Mouse (Mus musculus): ENCODE data around the gene Eps8l2.

Eps8l2 gene

DNA sequence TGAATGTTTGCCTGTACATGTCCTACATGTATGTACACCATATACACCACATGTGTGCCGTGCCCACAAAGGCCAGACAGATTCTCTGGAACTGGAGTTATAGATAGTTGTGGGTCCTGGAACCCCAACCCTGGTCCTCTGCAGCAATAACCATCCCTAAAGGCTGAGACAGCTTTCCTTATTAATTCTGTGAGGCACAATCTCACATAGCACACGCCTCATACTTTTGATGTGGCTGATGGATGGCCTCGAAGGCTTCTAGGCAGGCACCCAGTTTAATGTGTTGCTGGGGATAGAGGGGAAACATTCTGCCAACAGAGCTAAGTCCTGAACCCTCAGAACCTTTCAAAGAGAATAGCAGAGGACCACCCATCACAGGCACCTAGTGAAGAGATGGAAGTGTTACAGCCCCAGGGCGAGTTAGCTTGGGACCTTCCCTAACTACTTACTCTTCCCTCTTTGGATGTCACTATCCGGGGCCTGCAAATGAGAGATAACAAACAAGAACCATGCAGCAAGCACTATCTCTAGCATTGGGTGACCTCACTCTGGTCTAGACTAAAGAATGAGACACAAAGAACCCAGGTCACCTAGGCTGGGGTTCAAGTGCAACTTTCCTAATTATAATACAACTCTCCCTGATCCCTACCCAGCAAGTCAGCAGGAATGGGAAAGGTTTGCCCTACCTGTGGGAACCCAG, 25.8 kb downstream of the Eps8l2 start:
- DNase-seq (ENCODE audit: low spot score): no peak

DNA sequence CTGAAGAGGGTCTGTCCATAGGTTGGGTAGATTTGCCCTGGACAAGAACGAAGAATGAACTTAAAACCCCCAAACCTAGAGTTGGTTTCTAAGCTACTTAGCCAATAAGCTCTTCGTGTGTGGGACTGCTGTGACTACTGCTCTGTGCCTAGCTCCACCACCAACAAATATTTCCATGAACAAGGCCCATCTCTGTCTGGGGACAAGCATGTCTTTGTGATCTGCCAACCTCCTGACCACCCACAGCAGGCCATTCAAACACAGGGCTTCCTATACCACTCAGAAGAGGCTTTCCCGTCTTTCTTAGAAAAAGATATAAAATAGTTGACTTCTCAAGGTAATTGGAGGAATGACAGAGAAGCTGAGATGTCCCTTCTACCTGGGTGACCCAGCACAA, 26.4 kb downstream of the Eps8l2 start:
- DNase-seq (ENCODE audit: low spot score): no peak

DNA sequence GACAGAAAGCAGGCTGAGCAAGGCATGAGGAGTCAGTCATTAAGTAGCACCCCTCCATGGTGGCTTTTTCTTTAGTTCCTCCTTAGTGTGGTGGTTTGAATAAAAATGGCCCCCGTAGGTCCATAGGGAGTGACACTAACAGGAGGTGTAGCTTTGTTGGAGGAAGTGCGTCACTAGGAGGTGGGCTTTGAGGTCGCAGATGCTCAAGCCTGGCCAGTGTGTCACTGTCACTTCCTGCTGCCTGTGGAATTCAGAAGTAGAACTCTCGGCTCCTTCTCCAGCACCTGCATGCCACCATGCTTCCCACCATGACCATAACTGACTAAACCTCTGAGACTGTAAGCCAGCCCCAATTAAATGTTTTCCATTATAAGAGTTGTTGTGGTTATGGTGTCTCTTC, 28.7 kb downstream of the Eps8l2 start:
- no peak for DNase-seq (ENCODE audit: low spot score)

DNA sequence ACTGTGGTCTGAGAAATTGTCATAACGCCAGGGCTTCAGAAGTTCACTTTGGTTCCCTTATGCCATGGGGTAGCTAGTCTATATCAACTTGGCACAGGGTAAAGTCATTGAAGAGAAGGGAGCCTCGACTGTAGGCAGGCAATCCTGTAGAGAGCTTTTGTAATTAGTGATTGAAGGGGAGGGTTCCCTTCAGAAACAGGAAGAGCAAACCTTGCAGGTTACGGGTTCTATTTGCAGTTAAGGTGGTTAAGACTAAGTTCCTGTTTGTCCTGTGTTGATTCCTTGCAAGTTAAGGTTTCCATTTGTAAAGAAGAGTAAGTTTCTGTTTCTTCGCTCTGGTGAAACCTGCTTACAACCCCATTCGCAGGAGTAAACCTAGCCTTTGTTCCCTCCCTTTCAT, 31.2 kb downstream of the Eps8l2 start:
- no peak for DNase-seq (ENCODE audit: low spot score)

DNA sequence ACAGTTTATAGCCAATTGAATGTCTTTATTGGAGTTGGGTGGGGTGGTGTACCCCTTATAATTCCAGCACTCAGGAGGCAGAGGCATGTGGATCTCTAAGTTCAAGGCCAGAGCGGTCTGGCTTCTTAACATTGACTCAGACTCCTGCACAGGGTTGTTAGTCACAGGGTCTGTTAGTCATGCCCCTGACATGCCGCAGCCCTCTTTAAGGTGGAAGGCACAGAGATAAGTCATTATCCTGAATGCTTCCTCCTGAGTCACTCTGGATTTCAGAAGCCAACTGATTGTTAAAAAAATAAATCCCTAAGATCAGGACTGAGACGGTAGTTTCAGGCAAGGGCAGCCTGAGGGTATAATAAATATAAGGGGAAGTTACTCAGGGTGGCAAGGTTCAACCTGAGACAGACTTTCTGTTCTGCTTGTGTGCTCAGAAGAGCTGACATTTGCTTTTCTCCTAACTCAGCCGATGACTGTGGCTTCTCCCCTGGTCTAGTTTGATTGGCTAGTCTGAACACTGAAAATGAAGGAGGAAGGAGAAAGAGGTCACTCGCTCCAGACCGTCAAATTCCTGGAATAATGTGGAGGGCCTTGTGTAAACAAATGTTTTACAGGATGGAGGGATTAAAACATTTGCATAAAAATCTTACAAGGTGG, 33.4 kb downstream of the Eps8l2 start:
- no peak for DNase-seq (ENCODE audit: low spot score)

DNA sequence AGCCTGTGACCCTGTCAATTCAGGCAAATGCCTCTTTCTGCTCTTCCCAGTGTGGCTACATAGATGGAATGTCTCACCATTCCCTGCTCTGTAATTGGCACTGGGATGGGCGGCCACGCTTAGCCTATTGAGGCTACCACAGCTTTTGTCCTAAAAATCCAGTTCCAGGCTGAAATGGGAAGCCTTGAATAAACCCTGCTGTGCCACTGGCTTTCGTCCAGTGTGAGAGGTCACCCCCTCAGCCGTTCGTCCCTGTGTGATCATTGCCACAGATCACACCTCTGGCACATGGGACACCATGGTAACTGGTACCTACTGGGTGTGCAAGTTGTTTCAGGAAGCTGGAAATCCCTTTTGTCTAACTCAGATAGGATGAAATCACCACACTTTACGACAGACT, 34.9 kb downstream of the Eps8l2 start:
- DNase-seq (ENCODE audit: low spot score): no peak

DNA sequence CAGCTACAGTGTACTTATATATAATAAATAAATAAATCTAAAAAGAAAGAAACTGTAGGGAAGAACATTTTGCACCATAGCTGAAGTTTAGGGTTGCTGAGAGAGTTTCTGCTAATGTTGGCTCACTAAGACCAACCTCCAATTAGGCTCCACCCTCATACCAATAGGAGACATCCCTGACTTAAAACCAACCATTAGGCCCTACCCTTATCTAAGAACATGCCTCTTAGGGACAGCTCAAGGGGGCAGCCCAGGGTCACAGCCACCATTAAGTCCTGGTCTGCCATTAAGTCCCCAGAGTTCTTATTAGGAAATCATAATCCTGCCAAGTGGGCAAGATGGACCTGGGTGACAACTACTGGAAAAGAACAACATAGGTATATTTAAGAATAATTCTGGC, 35.7 kb downstream of the Eps8l2 start:
- no peak for DNase-seq (ENCODE audit: low spot score)

DNA sequence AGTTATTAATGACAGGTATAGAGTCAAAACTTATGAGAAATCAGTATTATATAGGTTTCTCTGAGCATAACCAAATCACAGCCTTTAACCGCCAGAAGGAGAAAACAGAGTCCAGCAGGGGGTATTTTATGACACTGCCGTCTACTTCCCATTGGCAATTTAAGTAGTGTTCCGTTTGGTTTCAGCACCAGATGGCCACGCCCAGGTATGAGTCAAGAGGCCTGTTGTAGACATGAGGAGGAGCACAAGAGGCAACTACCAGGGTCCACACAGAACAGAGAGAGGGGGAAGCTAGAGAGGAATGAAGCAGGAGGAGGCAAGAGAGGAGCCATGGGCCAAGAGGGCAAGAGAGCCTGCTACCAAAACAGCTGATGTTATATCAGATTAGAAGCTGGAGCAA, 40.9 kb downstream of the Eps8l2 start:
- no peak for DNase-seq (ENCODE audit: low spot score)

DNA sequence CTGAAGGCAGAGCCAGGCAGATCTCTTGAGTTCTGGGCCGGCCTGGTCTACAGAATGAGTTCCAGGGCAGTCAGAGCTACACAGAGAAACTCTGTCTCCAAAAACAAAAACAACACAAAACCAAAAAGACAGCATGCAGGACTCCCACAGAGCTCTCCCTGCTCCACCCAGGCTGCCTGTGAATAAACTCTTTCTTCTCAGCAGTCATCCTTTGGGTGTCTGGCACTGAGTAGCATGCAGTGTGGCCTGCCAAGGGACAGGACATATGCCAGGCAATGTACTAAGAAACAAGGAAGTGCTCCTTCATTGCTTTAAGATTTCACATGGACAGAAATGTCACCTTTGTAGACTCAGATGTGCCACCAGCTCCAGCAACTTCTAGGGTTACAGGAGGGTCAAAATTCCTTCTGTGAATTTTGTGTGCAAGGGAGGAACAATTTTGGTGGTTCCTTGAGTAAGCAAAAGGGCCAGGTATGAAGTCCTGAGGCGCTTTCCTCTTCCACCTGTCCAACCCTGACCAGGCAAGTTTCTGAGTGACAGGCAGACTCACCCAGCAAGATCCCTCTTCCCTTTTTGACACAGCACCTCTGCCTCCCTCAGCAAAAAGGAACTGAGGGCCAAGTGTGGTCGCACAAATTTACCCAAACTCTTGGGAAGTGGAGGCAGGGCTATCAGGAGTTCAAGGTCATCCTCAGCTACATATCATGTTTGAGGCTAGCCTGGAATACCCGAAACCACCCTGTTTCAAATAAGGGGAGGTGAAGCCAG, 42.6 kb downstream of the Eps8l2 start:
- no peak for DNase-seq (ENCODE audit: low spot score)

DNA sequence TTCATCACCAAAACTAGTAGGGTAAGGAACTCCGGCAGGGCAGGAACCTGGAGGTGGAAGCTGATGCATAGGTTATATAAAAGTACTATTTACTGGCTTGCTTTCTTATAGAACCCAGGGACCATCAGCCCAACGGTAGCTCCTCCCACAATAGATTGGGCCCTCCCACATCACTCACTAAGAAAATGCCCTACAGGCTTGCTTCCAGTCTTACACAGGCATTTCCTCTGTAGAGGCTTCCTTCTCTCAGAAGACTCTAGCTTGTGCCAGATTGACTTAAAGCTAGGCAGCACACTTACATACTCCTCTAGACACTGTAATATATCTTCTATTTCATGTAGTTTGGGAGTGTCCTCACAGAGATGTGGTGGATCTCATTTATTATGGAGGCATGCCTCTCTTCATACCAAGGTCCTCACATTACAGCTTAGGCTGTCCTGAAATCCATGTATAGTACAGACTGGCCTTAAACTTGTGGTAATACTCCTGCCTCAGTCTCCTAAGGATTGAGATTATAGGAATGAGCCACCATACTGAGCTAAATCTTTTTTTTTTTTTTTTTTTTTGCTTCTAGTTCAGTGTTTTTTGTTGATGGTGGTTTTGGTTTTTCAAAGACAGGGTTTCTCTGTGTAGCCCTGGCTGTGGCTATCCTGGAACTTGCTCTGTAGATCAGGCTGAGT, 49.3 kb downstream of the Eps8l2 start:
- DNase-seq (ENCODE audit: low spot score): no peak

DNA sequence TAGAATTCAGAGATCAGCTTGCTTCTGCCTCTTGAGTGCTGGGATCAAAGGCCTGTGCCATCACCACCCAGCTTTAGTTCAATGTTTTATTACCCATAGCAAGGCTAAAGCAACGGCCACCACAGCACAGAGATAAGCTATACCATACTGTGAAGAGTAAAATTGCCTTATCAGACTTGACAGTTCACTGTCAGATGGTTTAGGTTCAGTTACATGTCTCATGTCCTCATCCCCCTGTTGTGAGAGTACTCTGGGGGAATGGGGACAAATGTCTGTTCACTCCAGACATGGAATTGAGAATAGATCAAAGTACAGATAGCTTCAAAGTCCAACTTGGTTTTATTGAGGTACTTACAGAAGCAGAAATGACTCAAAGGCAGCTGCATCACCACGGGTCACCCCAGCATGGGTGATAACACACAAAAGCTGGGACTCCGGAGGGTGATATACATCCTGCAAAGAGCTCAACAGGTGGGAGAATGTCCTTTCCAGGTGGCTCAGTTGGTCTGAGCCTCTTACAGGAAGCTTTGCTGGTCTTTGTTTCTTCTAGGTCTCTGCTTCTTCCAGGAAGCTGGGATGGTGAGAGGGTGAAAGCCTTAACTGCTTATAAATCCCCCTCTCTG, 49.9 kb downstream of the Eps8l2 start:
- no peak for DNase-seq (ENCODE audit: low spot score)

DNA sequence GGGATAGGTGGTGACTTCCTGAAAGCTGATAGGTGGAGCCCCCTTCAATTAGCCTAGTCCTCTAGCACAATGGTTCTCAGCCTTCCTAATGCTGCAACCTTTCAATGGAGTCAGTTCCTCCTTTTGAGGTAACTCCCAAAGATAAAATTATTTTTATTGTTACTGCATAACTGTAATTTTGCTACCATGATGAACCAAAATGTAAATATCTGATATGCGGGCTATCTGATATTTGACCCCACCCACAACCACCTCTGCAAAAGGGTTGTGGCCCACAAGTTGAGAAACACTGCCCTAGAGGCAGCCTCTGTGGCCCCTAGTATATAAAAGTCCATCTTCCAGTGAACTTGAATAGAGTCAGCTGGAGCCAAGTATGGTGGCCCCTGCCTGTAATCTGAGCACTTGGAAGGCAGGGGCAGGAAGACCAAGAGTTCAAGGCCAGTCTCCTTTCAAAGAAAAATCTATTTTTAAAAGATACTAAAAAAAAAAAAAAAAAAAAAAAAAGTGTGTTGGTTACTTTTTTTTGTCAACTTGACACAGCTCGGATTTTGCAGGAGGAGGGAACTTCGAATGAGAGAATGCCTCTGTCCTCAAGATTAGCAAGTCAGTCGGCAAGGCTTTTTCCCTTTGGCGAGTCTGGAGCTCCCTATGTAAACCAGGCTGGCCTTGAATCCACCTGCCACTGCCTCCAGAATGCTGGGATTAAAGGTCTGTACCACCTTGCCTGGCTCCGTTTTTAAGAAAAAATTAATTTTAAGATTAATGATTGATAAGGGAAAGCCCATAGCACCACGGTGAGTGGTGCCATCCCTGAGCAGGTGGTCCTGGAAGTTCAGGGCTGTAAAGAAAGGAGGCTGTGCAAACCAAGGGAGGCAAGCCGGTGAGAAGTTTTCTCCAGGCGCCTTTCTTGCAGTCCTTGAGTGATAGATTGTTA, 51.9 kb downstream of the Eps8l2 start:
- DNase-seq (ENCODE audit: low spot score): no peak

DNA sequence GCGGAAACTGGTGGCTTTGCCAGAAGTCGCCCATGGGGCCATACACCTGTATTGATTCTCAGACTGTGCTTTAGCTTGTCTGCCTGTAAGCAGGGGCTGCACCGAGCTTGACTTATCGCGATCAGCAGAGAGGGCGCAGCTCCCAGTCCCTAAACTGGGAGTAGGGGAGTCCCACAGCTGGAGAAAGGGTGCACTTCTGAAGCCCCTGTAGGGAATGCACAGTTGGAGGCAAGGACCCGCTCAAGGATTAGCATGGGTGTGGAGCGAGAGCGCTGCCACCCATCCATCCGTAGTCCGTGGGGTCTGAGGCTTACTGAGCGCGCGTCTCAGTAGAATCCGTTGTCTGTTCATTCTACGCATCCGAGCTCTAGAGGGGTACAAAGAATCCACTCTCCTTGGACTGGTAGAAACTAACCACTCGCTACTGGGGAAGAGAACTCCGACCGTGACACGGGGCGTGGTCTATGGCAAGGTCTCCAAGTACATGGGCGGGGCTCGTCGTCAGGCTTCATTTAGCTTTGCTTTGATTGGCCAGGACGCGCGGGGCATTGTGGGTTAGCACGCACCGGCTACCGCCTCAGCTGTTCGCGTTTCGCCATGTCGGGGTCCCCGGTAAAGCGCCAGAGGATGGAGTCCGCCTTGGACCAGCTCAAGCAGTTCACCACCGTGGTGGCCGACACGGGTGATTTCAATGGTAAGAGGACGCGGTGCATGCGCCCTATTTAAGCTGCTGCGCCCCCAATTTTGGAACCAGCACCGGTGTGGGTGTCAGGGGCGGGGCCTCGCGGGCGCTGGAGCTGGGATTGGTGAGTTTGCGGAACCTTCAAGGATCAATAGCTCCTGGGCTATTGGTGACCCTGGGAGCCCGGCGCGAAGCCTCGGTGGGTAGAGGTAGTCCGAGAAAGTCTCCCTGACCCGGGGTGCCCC, 53.2 kb downstream of the Eps8l2 start, which contains the start of gene Taldo1:
TSS of gene Taldo1 (plus strand) at position 575 of the 927 bp plus-strand sequence.
- DNase-seq (ENCODE audit: low spot score): peak; percentile 99

DNA sequence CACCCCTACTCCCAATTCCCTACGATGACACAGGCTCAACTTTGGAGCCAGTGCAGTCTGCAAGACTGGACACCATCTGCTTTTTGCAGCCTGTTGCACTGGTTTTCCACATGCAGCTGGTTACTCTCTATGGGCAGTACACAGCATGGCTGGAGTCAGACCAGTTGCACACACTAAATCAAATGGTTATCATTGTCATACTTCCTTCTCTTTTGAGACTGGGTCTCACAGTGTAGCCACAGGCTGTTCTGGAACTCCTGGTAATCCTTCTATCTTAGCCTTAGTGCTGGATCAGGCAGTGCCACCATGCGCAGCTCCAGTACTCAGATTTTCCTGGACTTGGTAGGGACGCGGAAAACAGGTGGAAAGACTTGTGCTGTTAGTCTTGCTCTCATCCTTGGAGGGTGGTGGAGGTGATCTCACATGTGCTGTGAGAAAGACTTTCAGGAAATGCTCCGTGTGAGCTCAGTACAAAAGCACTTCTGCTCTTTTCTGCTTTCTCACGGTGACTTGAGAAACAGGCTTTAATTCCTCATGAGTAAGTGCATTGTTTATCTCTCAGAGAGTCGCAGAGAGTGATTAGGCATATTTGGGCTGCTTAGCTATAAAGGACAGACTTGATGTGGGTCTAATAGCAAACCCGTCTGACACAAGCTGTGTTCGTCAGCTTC, 54.0 kb downstream of the Eps8l2 start:
- DNase-seq (ENCODE audit: low spot score): no peak

DNA sequence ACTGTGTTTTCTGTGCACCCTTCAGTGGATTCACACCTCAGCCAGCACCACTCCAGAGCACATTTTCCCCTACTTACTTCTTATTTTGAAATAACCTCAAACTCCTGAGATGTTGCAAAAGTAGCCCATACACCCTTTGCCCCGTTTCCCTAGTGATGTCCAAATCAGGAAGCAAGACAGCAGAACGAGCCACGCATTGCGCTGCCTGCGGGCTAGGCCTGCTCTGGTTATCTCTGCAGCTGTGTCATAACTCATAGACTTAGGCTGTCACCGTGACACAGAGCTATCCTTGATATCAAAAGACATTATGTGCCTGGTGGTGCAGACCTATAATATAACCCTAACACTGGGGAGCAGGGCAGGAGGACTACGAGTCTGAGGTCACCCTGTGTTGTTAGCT, 55.5 kb downstream of the Eps8l2 start:
- DNase-seq (ENCODE audit: low spot score): no peak

DNA sequence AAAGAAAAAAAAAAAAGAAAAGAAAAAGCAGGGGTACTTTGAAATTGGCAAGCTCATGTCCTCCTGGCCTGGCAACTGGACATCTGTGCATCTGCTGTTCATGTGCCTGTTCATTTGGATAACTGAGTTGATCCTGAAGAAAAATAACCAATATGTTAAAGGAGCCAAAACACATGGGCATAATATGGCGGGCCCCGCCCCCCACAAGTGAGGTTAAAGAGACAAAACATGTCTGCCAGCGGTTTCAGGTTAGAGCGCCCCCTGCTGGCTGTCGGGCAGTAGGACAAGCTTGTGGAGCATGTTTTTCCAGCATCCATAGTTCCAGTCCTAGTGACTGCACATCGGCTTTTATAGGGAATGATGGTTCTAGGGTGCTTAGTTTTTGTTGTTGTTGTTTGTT, 56.1 kb downstream of the Eps8l2 start:
- peak; percentile 91 for DNase-seq (ENCODE audit: low spot score)

DNA sequence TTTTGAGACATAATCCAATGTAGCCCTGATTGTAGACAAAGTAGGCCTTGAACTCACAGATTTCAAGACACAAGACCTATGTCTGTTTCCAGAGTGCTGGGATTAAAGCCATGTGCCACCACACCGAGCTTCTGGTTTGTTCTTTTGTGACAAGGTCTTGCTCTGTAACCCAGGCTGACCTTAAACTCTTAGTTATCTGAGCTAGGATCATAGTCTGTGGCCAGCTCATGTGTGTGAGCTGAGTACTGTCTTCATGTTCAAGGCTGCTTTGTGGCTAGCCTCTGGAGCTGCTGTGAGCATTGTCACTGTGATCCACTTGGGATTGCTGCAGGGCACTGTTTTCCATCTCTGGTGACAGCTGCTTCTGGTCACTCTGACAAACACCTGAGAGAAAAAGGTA, 56.7 kb downstream of the Eps8l2 start:
- DNase-seq (ENCODE audit: low spot score): no peak

DNA sequence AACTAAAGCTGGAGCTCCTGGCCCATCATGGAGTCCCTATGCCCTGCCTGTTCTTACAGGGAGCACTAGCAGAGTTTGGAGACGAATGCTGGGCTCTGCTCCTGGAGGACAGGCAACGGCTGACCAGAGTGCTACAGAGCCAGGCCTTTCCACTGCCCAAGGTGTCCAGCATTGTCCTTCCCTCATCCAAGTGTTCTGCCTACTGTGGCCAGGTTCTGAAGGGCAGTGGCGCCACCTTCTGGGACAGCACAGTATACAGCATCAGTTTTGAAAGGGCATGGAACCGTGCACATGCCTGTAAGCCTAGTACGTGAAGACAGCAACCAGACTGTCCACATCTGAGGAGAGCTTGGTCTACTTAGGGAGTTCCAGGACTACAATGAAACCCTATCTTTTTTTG, 64.6 kb downstream of the Eps8l2 start:
- DNase-seq (ENCODE audit: low spot score): peak; percentile 80

DNA sequence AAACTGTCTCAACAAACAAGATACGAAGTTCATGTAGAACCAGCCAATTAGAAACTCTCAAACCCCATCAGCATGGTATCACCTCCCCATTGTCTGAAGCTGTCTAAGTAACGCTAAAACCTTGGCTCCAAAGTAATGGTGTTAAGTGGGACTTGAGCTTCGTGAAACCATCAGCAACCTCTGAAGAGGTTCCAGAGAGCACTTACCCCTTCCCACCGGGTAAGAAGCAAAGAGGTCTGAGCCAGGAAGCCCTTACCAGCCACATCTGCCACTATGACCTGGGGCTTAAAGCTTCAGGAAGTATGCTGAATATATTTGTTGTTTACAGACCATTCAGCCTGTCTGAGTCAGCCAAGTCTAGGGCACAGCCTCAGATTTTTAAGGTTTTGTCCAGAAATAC, 66.8 kb downstream of the Eps8l2 start:
- DNase-seq (ENCODE audit: low spot score): no peak
